ENCODE assay signal across 9 mouse cellular contexts in the genomic region with DNA sequence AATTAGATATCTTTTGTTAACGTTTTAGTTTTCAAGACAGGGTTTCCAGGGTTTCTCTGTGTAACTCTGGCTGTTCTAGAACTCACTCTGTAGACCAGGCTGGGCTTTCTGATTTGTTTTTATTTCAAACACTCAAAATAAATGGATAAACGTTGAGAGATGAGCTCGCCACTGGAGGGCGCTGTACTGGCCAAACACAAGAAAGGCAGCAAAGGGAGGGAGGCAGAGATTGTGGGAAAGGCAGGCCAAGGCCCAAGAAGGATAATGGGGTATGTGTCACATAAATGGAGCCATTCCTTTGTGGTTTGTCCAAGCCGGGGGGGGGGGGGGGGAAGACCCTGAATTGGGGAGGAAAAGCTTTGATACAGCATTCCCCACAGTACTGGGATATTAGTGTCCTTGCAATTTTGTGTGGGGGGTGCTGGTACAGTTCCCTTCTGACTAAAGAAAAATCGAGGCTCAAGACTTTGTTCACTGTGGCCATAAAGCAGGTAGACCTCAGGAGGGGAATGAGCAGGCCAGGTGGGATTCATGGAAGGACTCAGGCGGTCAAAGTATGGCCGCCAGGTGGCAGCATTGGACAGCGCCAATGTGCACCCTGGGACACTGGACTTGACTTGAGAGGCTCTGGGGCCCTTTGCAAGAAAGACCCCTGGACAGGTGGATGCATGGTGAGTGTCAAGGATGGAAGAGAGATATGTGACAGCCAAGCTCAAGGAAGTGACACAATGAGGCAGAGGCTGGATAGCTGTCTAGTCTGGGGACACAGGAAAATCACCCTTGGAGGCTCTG.
A peak's percentile ranks its signal among the peaks of the same experiment; 100 is the strongest.
DNase-seq lines count a peak whose midpoint lies in the region; ATAC-seq and TF ChIP-seq lines count a peak whose summit lies in the region.
"Had no signal": no experiment of that assay in that cellular context is flagged by ENCODE, and none has a peak within 500 bp of the region (broad histone marks: within the 10 kb centered on the region; RNA-seq: fewer than 3 reads in every experiment).

No protein-coding gene starts in this region.

- no peak overlapping the region for H3K4me3 ChIP-seq in forebrain, embryonic 12.5 days (replicated peaks)
- no peak overlapping the region for H3K4me3 ChIP-seq in layer of hippocampus, adult 2 months
- H3K4me3 ChIP-seq: megakaryocyte, embryonic 14.5 days had no signal

- H3K27me3 ChIP-seq in forebrain, embryonic 12.5 days: peaks cover 2% of the 10 kb centered on the region; the same call in 1 of the 2 replicates

- 0 out of 2 replicates have a peak, but pooled peaks have one; percentile 46 for ATAC-seq in forebrain, embryonic 12.5 days (ENCODE audit: low FRiP score)

- no peaks in the 10 kb centered on the region for H3K9me3 ChIP-seq in forebrain, embryonic 12.5 days

- H3K4me2 ChIP-seq in forebrain, embryonic 12.5 days: no peak overlapping the region

- H3K27ac ChIP-seq in forebrain, embryonic 12.5 days: no peak overlapping the region
- no peak overlapping the region for H3K27ac ChIP-seq in layer of hippocampus, adult 2 months

- no peaks in the 10 kb centered on the region for H3K4me1 ChIP-seq in forebrain, embryonic 12.5 days
- H3K4me1 ChIP-seq: megakaryocyte, embryonic 14.5 days had no signal

- peak; percentile 80 for TF ChIP-seq CTCF in layer of hippocampus, adult 2 months (conservative IDR thresholded peaks at IDR 0.05)

- intact Hi-C loops in heart, postnatal 14 days (cut with DNase I): loop anchor here (1.0 to 10.0 kb wide), 2 partner anchors 71 to 238 kb away; no protein-coding TSS in a partner anchor

- 18% methylated on average over 9 of the region's 9 CpGs for WGBS in forebrain, embryonic 12.5 days

- H3K9ac ChIP-seq in forebrain, embryonic 12.5 days: no peak overlapping the region

- peak; percentile 60 for DNase-seq in Muller cell, postnatal 12 days (ENCODE audit: inconsistent ontology term)
- peak; percentile 36 for DNase-seq in c-Kit-positive CD71-positive TER-119-negative erythroid progenitor cells, embryonic 14.5 days (ENCODE audit: low read depth)
- peak; percentile 84 to 90 for DNase-seq in heart, postnatal 14 days
- peak; percentile 38 to 74 for DNase-seq in layer of hippocampus, adult 2 months (ENCODE audit: low spot score in 2 of 2)
- peak; percentile 85 for DNase-seq in lung, postnatal 10 days
- DNase-seq in right cerebral cortex, postnatal 4 days: peak; percentile 78
- peak; percentile 71 for DNase-seq in yolk sac, embryonic 10.5 days (ENCODE audit: low spot score)

- no peaks in the 10 kb centered on the region for H3K36me3 ChIP-seq in forebrain, embryonic 12.5 days (replicated peaks)

Comparison
In these comparisons a context has a peak if more than half of its experiments do, and no peak if none do; other contexts are left out.
1. DNase-seq: peak in every context shown above with its lines; median percentile 87 in heart, postnatal 14 days; 85 in lung, postnatal 10 days; 78 in right cerebral cortex, postnatal 4 days; 71 in yolk sac, embryonic 10.5 days; 60 in Muller cell, postnatal 12 days; 56 in layer of hippocampus, adult 2 months; 36 in c-Kit-positive CD71-positive TER-119-negative erythroid progenitor cells, embryonic 14.5 days.